Mouse (Mus musculus): Measurements from ENCODE around the gene Zfp583. TPM values are rescaled to one million over a fixed set of nuclear protein-coding genes. Genes with fewer than 3 reads are reported as not detected.
"Not testable (repeated sequence)": the region's sequence is repeated elsewhere in the genome, so short reads cannot be mapped to it uniquely, and the experiment has no call there.

The Zfp583 gene
- 3.1 and 3.4 TPM in 2 replicates for total RNA-seq (2021)
- long read RNA-seq, experiment 1, partial matches to known transcripts = 0 of 1 reads
- long read RNA-seq, experiment 1, other reads (novel, unspliced or antisense) = 1 of 1 reads
- long read RNA-seq, experiment 2, partial matches to known transcripts = 3 of 4 reads
- long read RNA-seq, experiment 2, other reads (novel, unspliced or antisense) = 0 of 4 reads

- DNase-seq = peak; percentile 89
Observed at GRCm38 (mm10) chr7:6331233-6331956, at the start of gene Zfp583. Zfp583 (minus strand) TSS chr7:6331285.

GRCm38 (mm10) chr7:6378441-6378840 is 47.4 kb upstream of the Zfp583 start:
- DNase-seq = no peak

GRCm38 (mm10) chr7:6372993-6373392 is 41.9 kb upstream of the Zfp583 start:
- no peak for DNase-seq

GRCm38 (mm10) chr7:6369460-6369859 is 38.4 kb upstream of the Zfp583 start:
- no peak for DNase-seq

GRCm38 (mm10) chr7:6368146-6368545 is 37.1 kb upstream of the Zfp583 start:
- not testable (repeated sequence) for DNase-seq

GRCm38 (mm10) chr7:6367185-6367584 is 36.1 kb upstream of the Zfp583 start:
- DNase-seq = no peak

- DNase-seq = no peak
Observed at GRCm38 (mm10) chr7:6364761-6365160, 33.7 kb upstream of the Zfp583 start.

GRCm38 (mm10) chr7:6363047-6363488 is 32.0 kb upstream of the Zfp583 start, which contains the start of gene Zfp78:
Zfp78 (plus strand) TSS chr7:6363280.
- peak; percentile 89 for DNase-seq

GRCm38 (mm10) chr7:6362268-6363046 is 31.4 kb upstream of the Zfp583 start:
- DNase-seq = peak; percentile 99

- no peak for DNase-seq
Observed at GRCm38 (mm10) chr7:6361756-6362155, 30.7 kb upstream of the Zfp583 start.

- DNase-seq = no peak
Observed at GRCm38 (mm10) chr7:6360477-6361060, 29.5 kb upstream of the Zfp583 start.

- DNase-seq = peak; percentile 48
Observed at GRCm38 (mm10) chr7:6358937-6359590, 28.0 kb upstream of the Zfp583 start.

GRCm38 (mm10) chr7:6358121-6358520 is 27.0 kb upstream of the Zfp583 start:
- no peak for DNase-seq

GRCm38 (mm10) chr7:6344124-6344523 is 13.0 kb upstream of the Zfp583 start:
- DNase-seq = no peak

- peak; percentile 53 for DNase-seq
Observed at GRCm38 (mm10) chr7:6343501-6344071, 12.5 kb upstream of the Zfp583 start, which contains the start of gene Gm3854. Gm3854 (plus strand) TSS chr7:6343759.

GRCm38 (mm10) chr7:6339865-6340264 is 8.8 kb upstream of the Zfp583 start:
- DNase-seq = no peak

GRCm38 (mm10) chr7:6330458-6331232 is 440 bp downstream of the Zfp583 start:
- DNase-seq = peak; percentile 14

GRCm38 (mm10) chr7:6300796-6301195 is 30.3 kb downstream of the Zfp583 start:
- DNase-seq = not testable (repeated sequence)

- not testable (repeated sequence) for DNase-seq
Observed at GRCm38 (mm10) chr7:6291121-6291520, 40.0 kb downstream of the Zfp583 start.

- peak; percentile 15 for DNase-seq
Observed at GRCm38 (mm10) chr7:6286921-6287531, 44.1 kb downstream of the Zfp583 start.
